Mouse (Mus musculus) lung, postnatal 14 days (tissue): ENCODE results near the gene Rps6ka3.

Experiments
- DNase-seq: peaks from one replicate; pipeline ENCODE4 v3.0.0; 2021

The Rps6ka3 gene

DNA sequence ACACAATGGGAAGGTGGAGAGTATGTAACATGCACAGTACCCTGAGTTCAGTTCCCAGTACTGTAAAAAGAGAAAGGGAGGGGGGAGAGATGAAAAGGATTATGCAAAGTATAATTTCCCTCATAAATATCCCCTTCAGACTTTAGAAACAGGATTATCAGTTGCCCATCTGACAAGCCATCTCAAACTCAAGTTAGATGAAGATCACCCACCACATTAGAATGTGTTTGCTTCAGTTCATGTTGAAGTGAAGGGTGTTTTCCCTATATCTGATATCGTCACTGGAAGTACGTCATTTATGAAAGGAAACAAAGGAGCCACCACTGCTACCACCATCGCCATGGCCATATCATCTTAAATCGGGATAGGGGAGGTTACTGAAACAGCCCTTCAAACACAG is at the start of gene Rps6ka3:
Gene Rps6ka3, plus strand, starts transcription at position 301 of the 400 bp plus-strand sequence.
- DNase-seq = no peak

DNA sequence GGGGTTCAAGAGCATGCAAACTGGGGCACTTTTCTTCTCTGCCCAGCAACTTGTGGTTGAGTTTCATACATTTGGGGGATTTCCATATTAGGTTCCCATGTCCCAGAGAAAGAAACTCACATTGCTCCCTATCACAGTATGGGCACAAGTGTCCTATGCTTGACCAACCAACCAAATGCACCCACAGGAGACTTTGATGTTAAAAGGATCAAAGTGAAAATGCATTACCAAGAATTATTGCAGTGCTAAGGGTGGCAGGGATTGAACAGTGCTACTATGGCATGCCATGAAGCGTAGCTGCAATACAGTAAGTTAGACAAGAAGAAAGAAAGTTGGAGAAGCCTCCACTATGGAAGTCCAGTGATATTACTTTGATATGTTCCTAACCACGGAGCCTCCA is 40.9 kb upstream of the Rps6ka3 start:
- no peak for DNase-seq

DNA sequence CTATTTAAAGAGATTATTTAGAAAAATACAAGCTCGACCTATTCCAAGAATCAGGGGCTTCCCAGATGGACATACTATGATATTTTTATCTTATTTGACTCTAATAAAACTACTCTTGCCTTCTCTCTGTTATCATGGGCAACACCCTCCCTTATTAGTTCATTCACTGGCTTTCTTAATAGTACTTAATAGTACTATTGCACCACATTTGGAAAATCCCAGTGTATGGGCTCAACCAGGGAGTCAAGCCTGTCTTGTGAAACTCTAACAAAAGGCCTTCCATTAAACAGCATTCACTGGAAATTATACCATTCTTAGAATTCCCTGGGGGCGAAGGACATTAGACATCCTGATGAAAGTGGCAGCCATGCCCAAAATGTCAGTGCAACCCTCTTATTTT is 38.5 kb upstream of the Rps6ka3 start:
- no peak for DNase-seq

DNA sequence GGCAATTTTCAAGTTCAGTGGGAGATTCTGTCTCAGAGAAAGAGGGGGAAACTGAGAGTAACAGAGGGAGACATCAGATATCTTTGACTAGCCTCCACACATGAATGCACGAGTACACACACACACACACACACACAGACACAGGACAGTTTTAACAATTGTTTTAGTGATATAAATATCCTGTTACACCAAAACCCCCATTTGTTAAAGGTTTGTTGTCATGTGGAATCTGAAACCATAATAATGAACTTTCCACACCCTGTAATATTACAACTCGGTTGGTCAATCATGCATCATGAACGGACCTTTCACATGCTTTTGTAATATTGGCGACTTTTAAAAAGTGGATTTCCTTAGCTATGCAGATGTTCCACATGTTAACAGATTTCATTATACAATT is 18.5 kb upstream of the Rps6ka3 start:
- no peak for DNase-seq

DNA sequence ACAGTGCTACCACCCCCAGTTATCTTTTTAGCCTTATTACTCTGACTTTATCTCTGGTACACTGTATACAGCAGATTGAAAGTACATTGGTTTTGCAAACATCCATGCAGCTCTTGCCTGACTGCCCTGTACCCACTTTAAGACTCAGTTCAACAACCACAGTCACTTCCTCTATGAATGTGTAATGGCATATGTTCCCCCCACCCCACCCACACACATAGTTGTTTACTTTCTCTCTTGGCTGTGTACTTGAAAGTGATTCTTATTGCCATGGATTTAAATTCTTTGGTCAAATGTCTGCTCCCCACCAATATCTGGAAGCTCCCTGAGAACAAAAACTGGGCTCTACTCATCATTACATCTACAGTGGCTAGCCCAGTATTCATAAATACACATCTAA is 10.6 kb upstream of the Rps6ka3 start:
- DNase-seq = no peak

DNA sequence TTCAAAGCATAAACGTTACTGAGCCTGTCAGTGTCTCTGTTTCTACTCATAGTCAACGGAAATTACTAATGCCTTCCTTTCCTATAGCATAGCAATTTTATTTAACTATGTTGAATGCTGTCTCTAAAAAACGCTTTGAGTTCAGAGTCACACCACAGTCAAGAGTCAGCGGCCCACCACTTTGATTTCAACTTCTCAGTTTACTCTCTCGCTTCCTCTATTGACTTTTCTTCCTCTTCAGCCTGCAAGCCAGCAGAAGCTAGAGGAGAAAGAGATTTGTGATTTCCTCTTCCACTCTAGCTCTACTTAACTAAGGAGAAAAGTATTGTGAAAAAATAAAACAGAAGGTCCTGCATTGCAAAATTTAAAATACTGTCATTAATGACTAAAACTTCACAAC is 10.0 kb upstream of the Rps6ka3 start:
- peak; percentile 2 for DNase-seq

DNA sequence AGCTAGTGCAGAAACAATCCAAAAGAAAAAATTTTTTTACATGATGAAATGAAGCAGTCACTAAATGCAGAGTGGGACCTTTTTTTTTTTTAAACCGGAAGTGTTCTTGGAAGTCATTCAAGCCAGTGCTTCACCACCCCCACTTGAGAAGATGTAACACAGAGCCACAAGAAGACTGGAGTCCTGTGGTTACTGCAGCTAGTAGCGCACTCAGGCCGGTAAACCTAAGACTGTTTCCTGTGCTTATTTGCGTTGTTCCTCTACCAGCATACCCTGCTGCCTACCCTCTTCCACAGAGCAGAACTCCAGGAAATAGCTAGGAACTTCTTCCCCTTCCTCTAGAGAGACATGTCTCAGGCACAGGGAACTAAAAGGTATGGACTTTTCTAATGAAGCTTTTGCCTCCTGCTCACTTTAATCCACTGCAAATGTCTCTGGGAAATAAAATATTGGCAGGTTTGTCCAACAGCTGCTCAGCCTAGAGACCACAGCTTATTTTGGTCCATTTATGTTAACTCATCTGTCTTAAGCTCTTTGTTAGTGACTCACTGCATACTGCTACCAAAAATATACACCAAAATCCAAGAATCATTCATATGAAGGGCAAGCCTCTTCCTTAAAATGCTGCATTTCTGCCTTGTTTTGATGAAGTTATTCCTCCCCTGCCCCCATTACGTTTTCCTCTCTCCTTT is 931 bp downstream of the Rps6ka3 start:
- no peak for DNase-seq

DNA sequence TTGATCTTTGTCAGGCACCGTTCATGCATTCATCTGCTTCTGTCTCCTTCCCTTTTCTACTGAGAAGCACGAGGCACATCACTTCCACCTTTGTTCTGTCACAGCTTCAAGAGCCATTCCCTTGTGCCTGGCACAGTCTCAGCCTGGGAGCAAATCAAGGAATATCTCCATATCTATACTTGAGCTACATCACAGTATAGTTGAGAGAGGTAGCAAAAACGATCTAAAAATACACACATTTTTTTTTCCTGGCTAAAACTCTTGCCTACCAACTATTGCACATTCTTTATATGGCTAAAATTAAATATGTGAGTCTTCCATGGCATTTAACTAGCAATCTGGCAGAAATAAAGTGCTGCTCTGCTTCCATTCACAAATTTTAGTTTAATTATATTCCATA is 5.1 kb downstream of the Rps6ka3 start:
- DNase-seq = no peak

DNA sequence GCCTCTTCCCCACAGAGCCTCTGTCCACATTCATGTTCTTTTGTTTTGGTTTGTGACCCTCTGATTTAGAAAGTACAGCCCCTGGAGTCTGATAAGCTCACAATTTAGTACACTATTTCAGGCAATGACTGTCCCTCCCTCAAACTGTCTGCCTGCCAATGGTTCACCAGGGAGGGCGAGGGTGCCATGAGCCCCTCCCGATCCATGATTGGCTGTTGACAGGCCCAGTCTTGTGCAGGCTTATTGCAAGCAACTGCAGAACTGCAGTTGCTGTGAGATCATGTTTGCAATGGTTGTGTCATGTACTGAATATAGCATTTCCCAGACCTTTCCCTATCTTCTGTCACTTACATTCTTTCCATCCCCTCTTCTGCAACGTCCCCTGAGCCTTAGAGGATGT is 12.4 kb downstream of the Rps6ka3 start:
- no peak for DNase-seq

DNA sequence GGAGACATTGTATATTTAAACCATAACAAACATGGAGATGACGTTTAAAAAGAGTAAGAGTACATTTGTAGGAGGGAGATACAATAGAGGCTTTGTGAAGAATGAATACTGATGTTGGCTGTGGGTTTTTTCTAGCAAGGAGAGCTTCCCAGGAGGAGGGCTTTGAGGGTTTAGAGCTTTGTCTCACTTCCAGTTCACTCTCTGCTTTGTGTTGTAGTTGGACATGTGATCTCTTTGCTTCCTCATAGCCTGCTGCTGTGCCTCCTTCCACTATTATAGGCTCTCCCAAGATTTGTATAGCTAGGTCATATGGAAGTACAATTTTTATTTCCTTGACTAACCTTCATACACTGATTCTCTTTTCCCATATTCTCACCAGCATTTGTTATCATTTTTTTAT is 27.2 kb downstream of the Rps6ka3 start:
- DNase-seq = no peak

DNA sequence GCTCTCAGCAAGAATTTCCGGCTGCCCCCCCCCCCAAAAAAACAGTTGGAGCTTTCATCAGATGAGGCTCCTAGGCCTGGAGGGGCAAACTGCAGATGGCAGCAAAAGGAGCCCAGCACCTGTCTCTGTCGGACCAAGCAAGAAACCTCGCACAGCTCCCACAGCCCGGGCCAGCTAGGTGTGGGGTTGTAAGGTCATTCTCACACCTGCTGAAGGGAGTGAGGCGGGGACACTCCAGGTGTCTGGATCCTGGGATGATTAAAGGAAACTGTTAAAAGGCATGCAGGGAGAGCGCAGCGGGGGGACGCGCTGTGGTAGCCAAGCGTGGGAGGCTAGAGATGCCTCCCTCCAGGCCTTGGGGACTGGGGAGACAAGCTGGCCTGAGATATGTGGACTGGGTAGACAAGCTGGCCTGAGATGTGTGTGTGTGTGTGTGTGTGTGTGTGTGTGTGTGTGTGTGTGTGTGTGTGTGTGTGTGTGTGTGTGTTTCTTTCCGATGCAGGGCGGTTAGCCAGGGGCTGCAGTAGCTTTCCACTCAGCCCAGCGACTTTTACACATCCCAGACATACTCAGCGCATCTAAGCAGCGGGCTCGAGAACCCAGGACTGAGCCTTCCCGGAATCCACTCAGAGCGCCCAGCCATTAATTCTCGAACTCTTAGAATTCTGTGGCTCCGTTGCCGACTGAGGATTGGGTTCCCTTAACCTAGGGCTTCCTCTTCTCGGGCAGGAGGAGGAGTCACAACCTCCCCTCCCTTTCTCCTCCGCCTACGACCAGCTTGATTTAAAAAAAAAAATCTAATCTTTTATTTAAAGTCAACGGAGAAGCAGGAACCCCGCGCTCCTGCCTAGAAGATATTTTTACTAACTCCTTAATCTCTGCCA is 44.1 kb downstream of the Rps6ka3 start:
- peak; percentile 49 for DNase-seq

DNA sequence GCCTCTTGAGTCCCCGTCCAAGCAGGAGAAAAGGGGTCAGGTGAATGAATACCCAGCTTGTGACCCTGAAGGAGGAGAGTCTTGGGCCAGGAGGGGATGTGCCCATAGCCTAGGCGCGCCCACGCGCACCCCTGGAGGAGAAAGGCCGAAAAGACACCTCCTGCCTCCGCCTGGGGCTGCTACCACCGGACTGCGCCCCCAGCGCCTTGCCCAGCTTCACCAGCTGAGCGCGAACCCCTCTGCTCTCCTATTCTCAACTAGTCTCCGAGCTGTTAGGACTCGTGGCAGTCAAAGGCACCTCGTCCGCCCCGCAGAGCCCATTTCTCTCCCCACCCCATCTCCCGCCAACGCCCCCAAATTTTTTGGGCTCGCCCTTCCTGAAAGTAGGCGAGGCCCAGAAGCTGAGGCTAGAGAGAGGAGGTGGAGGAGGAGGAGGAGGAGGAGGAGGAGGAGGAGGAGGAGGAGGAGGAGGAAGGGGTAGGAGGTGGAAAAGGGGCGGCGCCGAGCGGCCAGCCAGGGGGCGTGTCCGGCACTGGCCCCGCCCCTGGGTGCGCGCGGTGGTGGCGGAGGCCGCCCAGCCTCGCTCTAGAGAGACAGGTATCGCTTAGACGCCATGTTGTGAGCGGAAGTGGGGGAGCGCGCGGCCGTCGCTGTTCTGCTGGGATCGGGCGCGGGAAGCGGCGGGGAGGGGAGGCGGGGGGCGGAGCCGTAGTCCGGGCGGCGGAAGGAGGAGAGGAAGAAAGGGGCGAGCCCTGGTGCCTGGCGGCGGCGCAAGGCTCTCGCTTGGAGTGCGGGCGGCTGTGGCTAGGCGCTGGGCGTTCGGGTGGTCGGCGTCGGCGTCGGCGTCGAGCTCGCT is 45.2 kb downstream of the Rps6ka3 start:
- peak; percentile 86 for DNase-seq

DNA sequence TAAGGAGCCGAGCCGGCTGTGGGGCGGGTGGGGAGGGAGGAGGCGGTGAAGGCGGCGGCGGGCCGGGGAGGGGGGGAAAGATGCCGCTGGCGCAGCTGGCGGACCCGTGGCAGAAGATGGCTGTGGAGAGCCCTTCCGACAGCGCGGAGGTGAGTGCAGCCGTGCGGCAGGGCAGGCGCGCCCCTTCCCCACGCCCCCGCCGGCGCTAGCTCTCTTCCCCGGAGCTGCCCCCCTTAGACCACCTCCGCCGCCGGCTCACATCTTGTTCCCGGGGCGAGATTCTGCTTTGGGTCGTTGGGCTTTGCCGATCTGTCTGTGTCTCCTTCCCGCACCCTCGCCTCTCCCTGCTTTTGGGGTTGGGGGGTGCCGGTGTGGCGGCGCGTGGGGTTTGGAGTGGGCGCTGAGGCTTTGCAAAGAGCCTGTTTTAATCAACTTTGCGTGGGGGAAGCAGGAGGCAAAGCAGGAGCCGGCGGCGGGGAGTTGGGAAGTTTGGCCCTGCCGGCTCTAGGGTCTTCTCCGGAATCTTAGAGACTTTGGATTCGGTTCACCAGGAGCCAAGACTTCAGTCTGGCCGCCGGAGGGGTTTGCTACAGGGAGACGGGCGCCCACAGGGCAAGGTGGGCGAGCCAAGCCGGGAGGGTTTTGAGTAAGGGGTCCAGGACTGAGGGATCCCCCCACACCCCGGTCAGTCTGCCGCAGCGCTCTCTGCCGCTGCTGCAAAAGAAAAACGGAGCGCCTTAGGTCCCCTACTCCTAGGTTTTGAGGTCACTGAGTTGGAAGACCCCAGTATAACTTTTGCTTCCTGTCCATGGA is 46.1 kb downstream of the Rps6ka3 start:
- DNase-seq = no peak

DNA sequence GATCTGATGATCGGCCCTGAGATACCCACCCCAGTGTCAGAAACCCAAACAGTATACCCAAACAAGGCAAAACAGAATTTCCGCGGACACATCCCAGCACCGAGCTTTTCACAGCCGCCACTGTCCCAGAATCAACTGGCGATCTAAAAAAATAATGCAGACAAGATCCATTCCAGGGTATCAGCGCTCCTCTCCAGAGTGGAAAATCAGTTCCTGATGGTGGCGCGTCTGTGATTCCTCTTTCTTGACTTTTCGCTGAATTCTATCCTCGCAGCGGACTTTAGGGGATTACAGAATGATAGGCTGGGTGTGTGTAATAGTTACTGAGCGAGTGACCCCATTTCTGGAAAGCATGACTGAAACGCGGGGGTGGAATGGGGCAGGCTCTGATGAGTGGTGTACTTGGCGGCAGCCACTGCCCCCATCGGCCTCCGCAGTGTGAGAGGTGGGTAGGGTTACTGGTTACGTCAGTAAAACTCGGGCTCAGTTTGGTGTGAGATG is 46.9 kb downstream of the Rps6ka3 start:
- peak; percentile 46 for DNase-seq

DNA sequence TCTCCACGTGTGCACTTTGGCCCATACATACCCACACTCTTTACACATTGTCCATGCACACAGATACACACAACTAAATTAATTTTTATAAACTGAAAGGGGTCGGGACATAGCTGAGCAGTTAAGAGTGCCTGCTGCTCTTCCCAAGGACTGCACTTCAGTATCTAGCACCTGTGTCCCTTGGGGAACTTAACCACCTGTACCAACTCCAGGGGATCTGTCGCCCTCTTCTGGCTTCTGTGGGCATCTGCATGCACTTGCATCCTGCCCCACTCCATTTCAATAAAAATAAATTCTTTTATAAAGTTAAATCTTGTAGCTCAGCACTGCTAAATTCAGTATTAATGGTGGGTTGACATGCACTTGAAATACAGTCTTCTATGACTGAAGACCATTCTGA is 54.6 kb downstream of the Rps6ka3 start:
- DNase-seq = peak; percentile 10

DNA sequence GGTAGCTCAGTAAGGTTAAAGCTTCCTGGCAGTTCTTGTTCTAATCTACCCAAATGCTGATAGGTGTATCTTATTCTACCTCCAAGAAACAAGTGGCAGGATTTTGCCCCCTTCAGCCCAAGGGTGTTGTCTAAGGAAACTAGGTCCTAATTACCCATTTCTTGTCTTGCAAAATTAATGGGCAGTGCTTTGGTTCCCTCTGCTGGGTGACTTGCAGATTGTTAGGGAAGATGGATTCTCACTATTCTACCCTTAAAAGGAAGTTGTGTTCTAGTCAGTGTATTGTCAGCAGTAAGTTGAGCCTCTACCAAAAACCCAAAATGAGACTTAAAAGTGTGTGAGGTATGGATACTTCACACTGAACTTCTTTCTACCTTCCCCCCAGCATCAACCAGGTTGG is 59.0 kb downstream of the Rps6ka3 start:
- peak; percentile 52 for DNase-seq

DNA sequence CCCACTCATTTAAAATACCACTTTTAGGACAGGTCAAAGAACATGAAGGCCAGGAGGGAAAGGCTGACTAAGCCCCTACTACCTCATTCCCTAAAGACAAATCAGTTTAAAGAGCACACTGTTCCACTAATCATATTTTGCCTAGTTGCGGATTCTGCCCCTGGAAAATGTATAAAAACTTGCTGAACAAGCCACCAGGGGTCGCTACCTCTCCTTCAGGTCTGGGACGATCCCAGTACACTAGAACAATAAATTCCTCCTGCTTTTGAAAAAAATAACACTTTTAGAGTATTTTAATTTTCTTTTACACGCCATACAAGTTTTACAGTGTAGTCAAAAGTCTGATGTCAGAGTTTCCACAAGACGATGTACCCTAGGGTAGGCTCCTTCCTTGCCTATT is 76.7 kb downstream of the Rps6ka3 start:
- DNase-seq = peak; percentile 15

DNA sequence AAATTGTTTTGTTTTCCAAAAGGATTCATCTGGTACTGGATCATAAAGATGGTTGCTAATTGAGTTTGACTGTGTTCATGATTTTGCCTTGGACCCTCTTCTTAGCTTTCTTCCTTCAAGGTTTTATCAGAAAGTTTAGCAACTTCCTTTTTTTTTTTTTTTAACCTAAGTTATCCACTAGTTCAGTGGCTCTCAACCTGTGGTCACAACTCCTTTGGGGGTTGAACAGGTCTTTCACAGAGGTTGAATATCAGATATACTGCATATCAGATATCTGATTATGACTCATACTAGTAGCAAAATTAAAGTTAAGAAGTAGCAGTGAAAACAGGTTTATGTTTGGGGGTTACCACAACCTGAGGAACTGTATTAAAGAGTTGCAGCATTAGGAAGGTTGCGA is 85.8 kb downstream of the Rps6ka3 start:
- DNase-seq = no peak

DNA sequence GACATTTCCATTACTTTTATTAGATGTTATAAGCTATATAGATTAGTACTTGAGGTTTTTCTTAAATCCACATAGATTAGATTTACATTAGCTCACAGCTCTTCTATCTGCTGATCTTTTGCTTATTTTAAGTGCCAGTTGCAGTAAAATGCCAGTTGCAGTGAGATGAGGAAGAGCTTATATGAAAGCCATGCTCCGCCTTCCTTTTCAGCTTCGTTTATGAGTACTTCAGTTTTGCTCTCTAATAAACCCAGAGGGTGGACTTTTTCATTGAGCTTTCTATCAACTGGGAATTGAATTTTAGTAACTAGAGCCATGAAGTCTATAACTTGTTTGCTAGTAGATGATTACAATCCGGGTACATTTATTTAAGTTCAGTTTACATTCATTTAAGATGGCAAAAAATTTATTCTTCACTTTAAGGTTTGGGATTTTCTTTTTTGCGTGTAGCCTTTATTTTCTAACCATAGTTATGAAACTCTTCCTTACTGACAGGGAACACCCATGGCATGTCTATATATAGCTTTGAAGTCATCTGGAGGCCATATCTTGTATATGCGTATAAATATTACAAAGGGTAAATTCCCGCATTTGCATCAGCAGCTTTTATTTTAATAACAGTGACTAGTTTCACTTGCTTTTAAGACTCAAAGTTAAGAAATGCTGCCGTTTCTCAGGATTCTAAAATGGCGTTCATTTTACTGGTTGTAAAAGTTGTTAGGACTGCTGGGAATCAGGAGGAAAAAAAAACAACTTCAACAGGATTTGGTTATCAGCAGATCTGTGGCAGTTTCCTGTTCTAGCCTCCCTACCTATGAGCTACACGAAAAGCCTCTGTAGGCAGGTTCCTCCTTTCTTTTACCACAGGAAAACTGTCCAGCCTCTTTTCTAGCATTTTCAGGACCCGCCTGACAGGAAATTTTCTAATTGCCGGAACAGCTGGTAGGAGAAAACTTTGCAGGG is 92.5 kb downstream of the Rps6ka3 start:
- DNase-seq = no peak

DNA sequence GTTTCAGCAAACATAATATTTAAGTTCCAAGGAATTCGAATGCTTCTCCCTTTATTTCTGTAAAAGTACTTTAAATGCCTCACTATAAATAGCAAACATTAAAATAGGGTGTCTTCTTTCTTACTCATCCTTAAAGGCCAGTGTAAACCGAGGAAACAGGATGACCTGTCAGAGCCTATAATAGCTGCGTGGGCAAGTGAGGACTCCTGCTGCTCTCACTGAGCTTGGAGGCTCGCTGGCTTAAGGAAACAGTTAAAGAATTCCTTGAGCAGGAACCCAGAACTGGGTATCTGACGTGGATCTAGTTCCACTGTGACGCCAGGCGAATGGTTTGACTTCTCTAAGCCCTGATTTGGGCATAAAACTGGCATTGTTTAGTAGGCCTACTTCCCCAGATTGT is 105.2 kb downstream of the Rps6ka3 start:
- no peak for DNase-seq

DNA sequence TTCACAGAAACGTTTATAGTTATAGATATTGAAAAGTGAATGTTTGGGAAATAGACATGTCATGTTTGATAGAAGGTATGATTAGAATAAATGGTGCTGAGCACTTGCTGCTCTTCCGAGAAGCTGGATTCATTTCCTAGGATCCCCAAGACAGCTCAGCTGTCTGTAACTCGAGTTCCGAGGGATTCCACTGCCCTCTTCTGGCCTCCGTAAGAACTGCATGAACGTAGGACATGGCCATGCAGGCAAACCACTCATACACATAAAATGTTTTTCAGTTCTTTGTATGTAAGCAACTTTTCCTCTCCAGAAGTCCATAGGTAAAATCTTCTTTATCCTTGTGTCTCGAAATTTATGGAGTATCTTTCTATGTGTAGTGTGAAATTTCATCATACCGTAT is 111.2 kb downstream of the Rps6ka3 start:
- peak; percentile 80 for DNase-seq
